9 mouse cellular contexts compared by ENCODE assay signal in genomic region chr7:45151303-45151702, GRCm38 (mm10). TPM values are rescaled to one million over a fixed set of nuclear protein-coding genes. Genes with fewer than 3 reads are reported as not detected.
DNase-seq lines count a peak whose midpoint lies in the region; ATAC-seq lines count a peak whose summit lies in the region.
"Had no signal": no experiment of that assay in that cellular context is flagged by ENCODE, and none has a peak within 500 bp of the region (broad histone marks: within the 10 kb centered on the region; RNA-seq: fewer than 3 reads in every experiment).

No protein-coding gene starts in this region.

- H3K9me3 ChIP-seq in lung, embryonic 15.5 days: no peaks in the 10 kb centered on the region

- peak overlapping the region; percentile 71 for H3K27ac ChIP-seq in lung, embryonic 15.5 days

- H3K27me3 ChIP-seq in lung, embryonic 15.5 days: no peaks in the 10 kb centered on the region

- no peak overlapping the region for H3K4me3 ChIP-seq in lung, embryonic 15.5 days

- H3K36me3 ChIP-seq in lung, embryonic 15.5 days: 0 out of 2 replicates have a peak, but pooled peaks cover 8% of the 10 kb centered on the region

- no peak overlapping the region for H3K4me2 ChIP-seq in lung, embryonic 15.5 days

- peak; percentile 49 for DNase-seq in embryo, embryonic 11 days
- DNase-seq in embryo, embryonic 9.5 days (ENCODE audit: extremely low spot score): no peak
- peak; percentile 78 for DNase-seq in NIH3T3 (ENCODE audit: low read depth)
- peak; percentile 62 for DNase-seq in heart, postnatal 25 days (ENCODE audit: low spot score)
- no peak for DNase-seq in left cerebral cortex, adult 18-20 months (ENCODE audit: low spot score in 2 of 2)
- DNase-seq in T-cell, adult 2 months (ENCODE audit: low spot score): no peak
- no peak for DNase-seq in left cerebral cortex, postnatal 14 days (ENCODE audit: low spot score in 2 of 2)

- 24% methylated on average over 11 of the region's 11 CpGs for WGBS in lung, embryonic 15.5 days

- intact Hi-C loops in heart, postnatal 25 days (cut with DNase I): no loop called here
- intact Hi-C loops in left cerebral cortex, postnatal 14 days (cut with DNase I): no loop called here

- H3K4me1 ChIP-seq in lung, embryonic 15.5 days: peaks cover 48% of the 10 kb centered on the region

- ATAC-seq in lung, embryonic 15.5 days (ENCODE audit: borderline replicate concordance, extremely low read depth, low FRiP score, low TSS enrichment): peak; percentile 7; the same call in 1 of the 2 replicates
- ATAC-seq: activated CD4-positive, CD25-positive, alpha-beta regulatory T cell, adult 4 months had no signal

- H3K9ac ChIP-seq in lung, embryonic 15.5 days: no peak overlapping the region

RNA-seq across cellular contexts. Expression of gene Pih1d1, which starts 2.8 kb away (rescaled TPM):
- 10 to 100 TPM; 29.7 to 30.9 TPM for total RNA-seq in heart, postnatal 25 days (2021)
- 100 and 103 TPM in 2 replicates for polyA plus RNA-seq in lung, embryonic 15.5 days (2015; fragmentation: Nextera tagmentation; extraction: Ambion mirVana)
- 10 to 100 TPM; 46.7 to 51.7 TPM for total RNA-seq in left cerebral cortex, adult 18-20 months (2021)
- 10 to 100 TPM; 46.9 to 48.4 TPM for total RNA-seq in left cerebral cortex, postnatal 14 days (2021)

RNA-seq across cellular contexts. Expression of gene Aldh16a1, which starts 3.1 kb away (rescaled TPM):
- 10 to 100 TPM; 23.5 to 37.6 TPM for total RNA-seq in heart, postnatal 25 days (2021)
- 54.8 and 56.8 TPM in 2 replicates for polyA plus RNA-seq in lung, embryonic 15.5 days (2015; fragmentation: Nextera tagmentation; extraction: Ambion mirVana)
- total RNA-seq in left cerebral cortex, adult 18-20 months (2021): 10 to 100 TPM; 12.7 to 15.1 TPM
- total RNA-seq in left cerebral cortex, postnatal 14 days (2021): 10 to 100 TPM; 10.7 to 13.5 TPM

RNA-seq across cellular contexts. Expression of gene Slc17a7, which starts 12.4 kb away (rescaled TPM):
- 10 to 100 TPM; 18.1 to 18.7 TPM for total RNA-seq in heart, postnatal 25 days (2021)
- 0.33 and 0.55 TPM in 2 replicates for polyA plus RNA-seq in lung, embryonic 15.5 days (2015; fragmentation: Nextera tagmentation; extraction: Ambion mirVana)
- total RNA-seq in left cerebral cortex, adult 18-20 months (2021): 1,000 to 10,000 TPM; 1,307 TPM
- total RNA-seq in left cerebral cortex, postnatal 14 days (2021): 1,000 to 10,000 TPM; 1,570 to 1,628 TPM
- polyA plus RNA-seq: activated CD4-positive, CD25-positive, alpha-beta regulatory T cell, adult 4 months had no signal

RNA-seq across cellular contexts. Expression of gene Flt3l, which starts 15.1 kb away (rescaled TPM):
- total RNA-seq in heart, postnatal 25 days (2021): 10 to 100 TPM in 1 of 2 experiments, 1 to 10 TPM in 1; 5.3 to 15.0 TPM
- polyA plus RNA-seq in lung, embryonic 15.5 days (2015; fragmentation: Nextera tagmentation; extraction: Ambion mirVana): 1.5 and 8.3 TPM in 2 replicates
- total RNA-seq in left cerebral cortex, adult 18-20 months (2021): 1 to 10 TPM; 8.4 to 9.7 TPM
- total RNA-seq in left cerebral cortex, postnatal 14 days (2021): 1 to 10 TPM; 2.4 to 3.2 TPM

RNA-seq across cellular contexts. Expression of gene Gm45713, which starts 15.3 kb away (rescaled TPM):
- not detected for total RNA-seq in heart, postnatal 25 days (2021)
- 0.19 and 0.20 TPM in 2 replicates for polyA plus RNA-seq in lung, embryonic 15.5 days (2015; fragmentation: Nextera tagmentation; extraction: Ambion mirVana)
- not detected for total RNA-seq in left cerebral cortex, adult 18-20 months (2021)
- not detected for total RNA-seq in left cerebral cortex, postnatal 14 days (2021)
- polyA plus RNA-seq: activated CD4-positive, CD25-positive, alpha-beta regulatory T cell, adult 4 months had no signal

Comparison
In these comparisons a context has a peak if more than half of its experiments do, and no peak if none do; other contexts are left out.
1. DNase-seq: peak in embryo, embryonic 11 days (single experiment), NIH3T3 (single experiment) and heart, postnatal 25 days (single experiment); none in embryo, embryonic 9.5 days (single experiment), left cerebral cortex, adult 18-20 months (0 of 2), T-cell, adult 2 months (single experiment) and left cerebral cortex, postnatal 14 days (0 of 2).
2. RNA of gene Slc17a7, which starts 12.4 kb away (total RNA-seq): 1,570 to 1,628 TPM in left cerebral cortex, postnatal 14 days and 1,307 TPM in left cerebral cortex, adult 18-20 months; 18.1 to 18.7 TPM in heart, postnatal 25 days; every median in the first group is over 10 times any median in the second.